Mouse (Mus musculus) gastrocnemius, postnatal 36 days (tissue): ENCODE data around the gene Olfr895. TPM values are rescaled to one million over a fixed set of nuclear protein-coding genes. Genes with fewer than 3 reads are reported as not detected.

Source experiments
- DNase-seq, 2 experiments: peaks; one replicate each; pipeline ENCODE4 v3.0.0; 2022
- intact Hi-C: fragments of 180-260 bp; cut with DNase I; formaldehyde crosslinking; loops from one replicate; pipeline ENCODE4 v1.15.1; 2025
- long read RNA-seq, 2 experiments: library from polyadenylated mRNA; stranded (forward); transcript quantifications; one replicate each; pipeline ENCODE4 v2.0.0; 2021
- total RNA-seq, 2 experiments: library from RNA; stranded (reverse); gene quantifications; 2 replicates each; pipeline ENCODE4 v1.2.3; 2021

The Olfr895 gene
- not detected for total RNA-seq
- long read RNA-seq, experiment 1 = 0 reads
- long read RNA-seq, experiment 2 = 0 reads

DNA sequence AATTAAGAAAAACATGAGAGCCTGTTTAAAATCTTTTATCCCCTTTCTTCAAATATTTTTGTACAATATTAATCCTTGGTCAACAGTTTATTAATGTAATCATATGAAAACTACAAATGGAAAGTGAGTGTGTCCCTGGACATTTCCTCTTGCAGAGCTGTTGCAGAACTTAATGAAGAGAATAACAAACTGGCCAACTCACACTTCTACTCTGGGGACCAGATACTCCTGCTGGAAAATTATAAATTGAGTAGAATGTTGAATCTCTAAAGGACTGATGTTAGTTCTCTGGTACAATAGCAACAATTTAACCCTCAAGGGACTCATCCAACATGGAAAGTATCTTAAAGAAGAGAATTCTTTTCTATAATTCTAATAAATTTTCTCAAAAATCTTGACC is at the start of gene Olfr895:
Gene Olfr895, plus strand, starts transcription at position 301 of the 400 bp plus-strand sequence.
- intact Hi-C loops = no loop called here
- no peak for DNase-seq

DNA sequence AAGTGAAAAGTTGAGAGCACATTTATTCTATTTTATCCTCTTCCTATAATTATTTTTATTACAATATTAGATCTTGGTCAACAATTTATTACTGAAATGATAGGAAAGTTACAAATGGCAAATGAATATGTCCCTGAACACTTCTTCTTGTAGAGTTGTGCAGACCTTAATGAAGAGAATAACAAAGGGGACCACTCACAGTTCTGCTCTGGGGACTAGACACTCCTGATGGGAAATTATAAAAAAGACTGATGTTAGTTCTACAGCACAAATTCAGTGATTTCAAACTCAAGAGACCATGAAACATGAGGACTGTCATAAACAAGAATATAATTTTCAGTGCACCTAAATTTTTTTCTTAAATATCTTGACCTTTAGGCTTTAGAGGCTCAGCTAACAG is 15.2 kb upstream of the Olfr895 start, which contains the start of gene Olfr143:
Gene Olfr143, plus strand, starts transcription at position 301 of the 400 bp plus-strand sequence.
- DNase-seq = no peak
- intact Hi-C loops = no loop called here

DNA sequence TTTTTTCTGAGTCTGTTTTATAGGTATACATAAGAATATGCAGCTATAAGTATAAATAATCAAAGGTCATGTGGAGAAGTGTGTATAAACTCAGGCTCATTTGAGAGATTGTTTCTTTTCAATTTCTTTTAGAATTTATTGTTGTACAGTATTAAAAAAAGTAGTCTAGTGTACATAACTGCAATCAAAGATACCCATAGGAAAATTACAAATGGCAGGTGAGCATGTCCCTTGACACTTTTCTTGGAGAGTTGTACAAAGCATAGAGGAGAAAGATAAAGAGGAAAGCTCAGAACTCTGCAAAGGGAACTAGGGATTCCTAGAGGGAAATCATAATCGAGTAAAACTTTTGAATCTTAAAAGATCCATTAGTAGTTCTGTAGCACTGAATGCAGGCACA is 23.2 kb downstream of the Olfr895 start, which contains the start of gene Olfr896-ps1:
Gene Olfr896-ps1, plus strand, starts transcription at position 301 of the 400 bp plus-strand sequence.
- no peak for DNase-seq
- intact Hi-C loops = no loop called here

Other genes starting within 250 kb of the Olfr895 start
- gene Olfr883, start 242.0 kb upstream of the Olfr895 start, total RNA-seq = not detected
- not detected for gene Olfr884, start 221.3 kb upstream of the Olfr895 start, total RNA-seq
- not detected for gene Olfr885, start 206.5 kb upstream of the Olfr895 start, total RNA-seq
- gene Olfr887, start 183.8 kb upstream of the Olfr895 start, total RNA-seq = not detected
- not detected for gene Olfr888, start 159.7 kb upstream of the Olfr895 start, total RNA-seq
- gene Olfr889, start 152.7 kb upstream of the Olfr895 start, total RNA-seq = not detected
- gene Olfr890, start 125.3 kb upstream of the Olfr895 start, total RNA-seq = not detected
- not detected for gene Olfr891, start 87.0 kb upstream of the Olfr895 start, total RNA-seq
- not detected for gene Olfr893, start 59.5 kb upstream of the Olfr895 start, total RNA-seq
- gene Olfr894, start 49.8 kb upstream of the Olfr895 start, total RNA-seq = not detected
- gene Olfr143, start 15.1 kb upstream of the Olfr895 start, total RNA-seq = not detected
- gene Olfr896-ps1, start 23.3 kb downstream of the Olfr895 start, total RNA-seq = not detected
- gene Olfr25, start 61.2 kb downstream of the Olfr895 start, total RNA-seq = not detected
- gene Olfr898, start 80.6 kb downstream of the Olfr895 start, total RNA-seq = not detected
- gene Olfr250, start 99.0 kb downstream of the Olfr895 start, total RNA-seq = not detected
- gene Olfr251, start 109.2 kb downstream of the Olfr895 start, total RNA-seq = not detected
- not detected for gene Olfr147, start 133.8 kb downstream of the Olfr895 start, total RNA-seq
- not detected for gene Olfr901, start 161.6 kb downstream of the Olfr895 start, total RNA-seq
- gene Olfr902, start 179.8 kb downstream of the Olfr895 start, total RNA-seq = not detected
- gene Olfr904, start 195.3 kb downstream of the Olfr895 start, total RNA-seq = not detected
- gene Olfr905, start 203.3 kb downstream of the Olfr895 start, total RNA-seq = not detected
- gene Olfr906, start 219.2 kb downstream of the Olfr895 start, total RNA-seq = not detected
- not detected for gene Olfr907, start 227.9 kb downstream of the Olfr895 start, total RNA-seq